Mouse (Mus musculus) hindbrain, embryonic 11.5 days (tissue): ENCODE results near the gene Enpp7. TPM values are rescaled to one million over a fixed set of nuclear protein-coding genes. Genes with fewer than 3 reads are reported as not detected.

Source experiments
- ATAC-seq: fragments of 200-750 bp; cut with Nextera tagmentation; 2 replicates; pipeline ENCODE4 v1.8.0; 2017; ENCODE audit warnings: mild to moderate bottlenecking, moderate TSS enrichment, moderate library complexity; ENCODE audit not compliant: low FRiP score
- DNase-seq: peaks from one replicate; pipeline ENCODE4 v3.0.0-alpha.2; 2015; ENCODE audit warnings: low spot score
- H3K27ac ChIP-seq: fragments of 300-500 bp; sonication (generic); 2 replicates; pipeline ENCODE4 v1.5.1; 2014; ENCODE audit warnings: mild to moderate bottlenecking, low read depth, low read length
- H3K27me3 ChIP-seq: fragments of 300-500 bp; sonication (generic); 2 replicates; pipeline ENCODE4 v1.6.1; 2014; ENCODE audit warnings: mild to moderate bottlenecking, low read length, moderate library complexity, mixed read lengths; ENCODE audit not compliant: control insufficient read depth, insufficient read depth
- H3K36me3 ChIP-seq: fragments of 300-500 bp; sonication (generic); 2 replicates; pipeline ENCODE4 v1.6.1; 2014; ENCODE audit warnings: mild to moderate bottlenecking, low read length, moderate library complexity, mixed read lengths; ENCODE audit not compliant: control insufficient read depth, insufficient read depth
- H3K4me1 ChIP-seq: fragments of 300-500 bp; sonication (generic); replicated peaks from 2 replicates; pipeline ENCODE4 v1.6.1; 2014; ENCODE audit warnings: low read length, mixed read lengths; ENCODE audit not compliant: control insufficient read depth, insufficient read depth
- H3K4me2 ChIP-seq: fragments of 300-500 bp; sonication (generic); replicated peaks from 2 replicates; pipeline ENCODE4 v1.6.1; 2014; ENCODE audit warnings: mild to moderate bottlenecking, low read depth, low read length
- H3K4me3 ChIP-seq: fragments of 300-500 bp; sonication (generic); 2 replicates; pipeline ENCODE4 v1.5.1; 2014; ENCODE audit warnings: low read depth, low read length
- H3K9ac ChIP-seq: fragments of 300-500 bp; sonication (generic); 2 replicates; pipeline ENCODE4 v1.6.1; 2014; ENCODE audit warnings: low read depth, low read length
- H3K9me3 ChIP-seq: fragments of 300-500 bp; sonication (generic); 2 replicates; pipeline ENCODE4 v1.6.1; 2016; ENCODE audit warnings: low read length; ENCODE audit not compliant: control insufficient read depth
- WGBS: fragments of 180-500 bp; shearing (Covaris S2); extraction: QIAGEN DNeasy Blood & Tissue Kit; methylation state at CpG from one replicate; pipeline ENCODE4 v1.1.7; 2014; 5-methylcytosine and 5-hydroxymethylcytosine counted together
- polyA plus RNA-seq: library from polyadenylated mRNA; unstranded; fragments of >200 nt; fragmentation: Nextera tagmentation; extraction: Ambion mirVana; gene quantifications from 2 replicates; pipeline ENCODE4 v1.2.1, GENCODE M21; 2014

Gene Enpp7
- polyA plus RNA-seq = not detected in 2 replicates

GRCm38 (mm10) chr11:118987999-118988398, at the start of gene Enpp7:
Gene Enpp7, plus strand, starts transcription at chr11:118988188.
- Histone ChIP-seq H3K36me3 (no peaks in the 10 kb centered on the region), H3K4me1 (no peaks in the 10 kb centered on the region; the same call in 1 of the 2 replicates), H3K27ac (no peak within 1 kb of the TSS), H3K9ac (no peak within 1 kb of the TSS), H3K9me3 (no peaks in the 10 kb centered on the region), H3K27me3 (no peaks in the 10 kb centered on the region), H3K4me2 (no peak within 1 kb of the TSS), H3K4me3 (no peak within 1 kb of the TSS)
- ATAC-seq = no peak
- no peak for DNase-seq
- 85% methylated on average over 10 of the region's 10 CpGs for WGBS

- no peaks in the 10 kb centered on the region for H3K4me1 ChIP-seq
- DNase-seq = no peak
- no peaks in the 10 kb centered on the region for H3K36me3 ChIP-seq
- no peak for ATAC-seq
- WGBS = 82% methylated on average over 4 of the region's 4 CpGs
- H3K27ac ChIP-seq = no peak overlapping the region
- H3K9ac ChIP-seq = no peak overlapping the region
- no peaks in the 10 kb centered on the region for H3K27me3 ChIP-seq
- H3K4me3 ChIP-seq = no peak overlapping the region
- no peak overlapping the region for H3K4me2 ChIP-seq
- H3K9me3 ChIP-seq = no peaks in the 10 kb centered on the region
Measured at GRCm38 (mm10) chr11:118939731-118940130, 48.3 kb upstream of the Enpp7 start.

GRCm38 (mm10) chr11:118940539-118940938, 47.4 kb upstream of the Enpp7 start:
- Histone ChIP-seq H3K4me1 (no peaks in the 10 kb centered on the region), H3K9me3 (no peaks in the 10 kb centered on the region), H3K36me3 (no peaks in the 10 kb centered on the region), H3K27me3 (no peaks in the 10 kb centered on the region), H3K4me3 (no peak overlapping the region), H3K9ac (no peak overlapping the region), H3K27ac (no peak overlapping the region), H3K4me2 (no peak overlapping the region)
- DNase-seq (no peak), ATAC-seq (no peak)
- 72% methylated on average over 11 of the region's 11 CpGs for WGBS

GRCm38 (mm10) chr11:118941268-118941667, 46.7 kb upstream of the Enpp7 start:
- 43% methylated on average over 5 of the region's 5 CpGs for WGBS
- H3K27me3 ChIP-seq = no peaks in the 10 kb centered on the region
- no peaks in the 10 kb centered on the region for H3K36me3 ChIP-seq
- ATAC-seq (no peak), DNase-seq (no peak)
- H3K4me1 ChIP-seq = no peaks in the 10 kb centered on the region
- H3K4me2 ChIP-seq = no peak overlapping the region
- H3K9me3 ChIP-seq = no peaks in the 10 kb centered on the region
- no peak overlapping the region for H3K9ac ChIP-seq
- H3K4me3 ChIP-seq = no peak overlapping the region
- no peak overlapping the region for H3K27ac ChIP-seq

GRCm38 (mm10) chr11:118945868-118946267, 42.1 kb upstream of the Enpp7 start:
- no peak for DNase-seq

GRCm38 (mm10) chr11:118955016-118955415, 33.0 kb upstream of the Enpp7 start:
- DNase-seq (no peak), ATAC-seq (no peak)
- no peaks in the 10 kb centered on the region for H3K36me3 ChIP-seq
- H3K27ac ChIP-seq = no peak overlapping the region
- no peaks in the 10 kb centered on the region for H3K27me3 ChIP-seq
- H3K4me2 ChIP-seq = no peak overlapping the region
- WGBS = 49% methylated on average over 6 of the region's 6 CpGs
- H3K9ac ChIP-seq = no peak overlapping the region
- no peaks in the 10 kb centered on the region for H3K4me1 ChIP-seq
- no peak overlapping the region for H3K4me3 ChIP-seq
- H3K9me3 ChIP-seq = no peaks in the 10 kb centered on the region

More at GRCm38 (mm10) chr11:118945868-118946267, 42.1 kb upstream of the Enpp7 start:
- Histone ChIP-seq H3K4me1 (no peaks in the 10 kb centered on the region), H3K9me3 (no peaks in the 10 kb centered on the region), H3K4me2 (no peak overlapping the region), H3K27ac (no peak overlapping the region), H3K27me3 (no peaks in the 10 kb centered on the region), H3K4me3 (no peak overlapping the region), H3K36me3 (no peaks in the 10 kb centered on the region), H3K9ac (no peak overlapping the region)
- WGBS = 91% methylated on average over 8 of the region's 8 CpGs
- ATAC-seq = no peak

- Histone ChIP-seq H3K4me1 (no peaks in the 10 kb centered on the region), H3K9ac (no peak overlapping the region), H3K4me2 (no peak overlapping the region), H3K9me3 (no peaks in the 10 kb centered on the region), H3K27me3 (no peaks in the 10 kb centered on the region), H3K27ac (no peak overlapping the region), H3K4me3 (no peak overlapping the region), H3K36me3 (no peaks in the 10 kb centered on the region)
- WGBS = 72% methylated on average over 14 of the region's 14 CpGs
- DNase-seq (no peak), ATAC-seq (no peak)
Measured at GRCm38 (mm10) chr11:118957070-118957471, 30.9 kb upstream of the Enpp7 start.

GRCm38 (mm10) chr11:118960649-118961048, 27.3 kb upstream of the Enpp7 start:
- Histone ChIP-seq H3K27me3 (no peaks in the 10 kb centered on the region), H3K4me1 (no peaks in the 10 kb centered on the region), H3K36me3 (no peaks in the 10 kb centered on the region), H3K27ac (no peak overlapping the region), H3K9ac (no peak overlapping the region), H3K4me2 (no peak overlapping the region), H3K9me3 (no peaks in the 10 kb centered on the region), H3K4me3 (no peak overlapping the region)
- DNase-seq (no peak), ATAC-seq (no peak)
- 48% methylated on average over 3 of the region's 3 CpGs for WGBS

- Histone ChIP-seq H3K4me2 (no peak overlapping the region), H3K9me3 (no peaks in the 10 kb centered on the region), H3K9ac (no peak overlapping the region), H3K36me3 (no peaks in the 10 kb centered on the region), H3K4me1 (no peaks in the 10 kb centered on the region), H3K27ac (no peak overlapping the region), H3K4me3 (no peak overlapping the region), H3K27me3 (no peaks in the 10 kb centered on the region)
- DNase-seq = no peak
- 58% methylated on average over 4 of the region's 4 CpGs for WGBS
- no peak for ATAC-seq
Measured at GRCm38 (mm10) chr11:118962478-118962877, 25.5 kb upstream of the Enpp7 start.
